Mouse (Mus musculus) liver, postnatal 0 days (tissue): ENCODE results near the gene Ltb4r1.

Experiments used
- CTCF ChIP-seq: sonication (generic); IDR thresholded peaks from 2 replicates; pipeline ENCODE4 v1.5.1; 2016; ENCODE audit warnings: antibody characterized with exemption, low read depth
- EP300 ChIP-seq: IDR thresholded peaks from 2 replicates; pipeline ENCODE4 v1.6.1; 2016; ENCODE audit warnings: antibody characterized with exemption, low read depth, mild to moderate bottlenecking

DNA sequence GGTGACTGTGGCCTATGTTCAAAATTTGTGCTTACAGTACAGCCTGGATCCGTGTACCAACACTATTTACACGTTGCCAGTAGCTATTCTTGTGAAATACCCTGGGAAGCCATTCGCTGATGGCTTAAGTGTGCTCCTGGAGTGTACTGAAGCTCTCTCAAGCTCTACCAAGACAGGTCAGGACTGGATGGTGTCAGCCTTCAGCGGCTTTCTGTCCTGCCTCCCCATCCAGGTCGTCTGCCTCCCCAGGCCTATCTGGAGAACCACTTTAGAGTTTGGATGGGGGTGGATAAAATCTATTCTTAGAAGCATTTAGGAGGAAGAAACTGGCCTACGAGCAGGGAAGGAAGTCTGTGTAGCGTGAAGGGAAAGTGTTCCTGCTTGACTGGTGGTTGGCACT, 2.6 kb upstream of the Ltb4r1 start:
- TF ChIP-seq EP300 (no peak), CTCF (no peak)
